Mouse (Mus musculus) cerebellum, adult 2 months (tissue): Measurements from ENCODE around the gene Smoc1.

ENCODE experiments used
- CTCF ChIP-seq: fragments of 200-500 bp; IDR thresholded peaks from 2 replicates; pipeline ENCODE4 v1.5.1; 2011; ENCODE audit warnings: low read depth, mild to moderate bottlenecking, control low read depth, low read length, moderate library complexity, borderline replicate concordance; ENCODE audit not compliant: insufficient read depth
- POLR2A ChIP-seq: fragments of 200-500 bp; IDR thresholded peaks from 2 replicates; pipeline ENCODE4 v1.6.1; 2011; ENCODE audit warnings: low read length, control low read depth, borderline replicate concordance; ENCODE audit not compliant: insufficient read depth

DNA sequence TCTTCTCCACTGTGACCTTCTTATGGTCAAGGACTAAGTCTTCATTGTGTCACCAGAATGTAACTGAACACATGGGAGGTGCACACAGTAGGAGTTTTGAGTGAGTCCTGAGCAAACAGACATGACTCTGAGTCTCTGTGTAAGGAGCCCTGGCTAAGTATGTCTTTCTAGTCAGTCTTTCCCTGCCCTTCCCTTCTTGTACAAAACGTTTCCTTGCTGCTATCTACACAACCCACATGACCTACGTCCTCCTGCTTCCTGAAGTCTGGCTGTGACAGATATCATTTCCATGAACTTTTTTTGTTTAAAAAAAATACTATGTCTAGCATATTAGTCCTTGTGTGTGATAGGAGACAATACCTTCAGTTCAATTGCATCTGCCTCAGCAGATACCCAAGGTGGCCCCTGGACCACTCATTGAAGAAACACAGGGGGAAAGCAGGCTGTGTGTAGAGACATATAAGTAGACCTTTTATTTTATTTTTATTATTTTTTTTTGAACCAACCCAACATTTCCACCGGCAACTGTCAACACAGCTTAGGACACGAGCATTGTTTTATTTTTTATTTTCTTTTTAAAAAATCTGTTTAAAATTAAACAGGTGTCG lies 171.0 kb downstream of the Smoc1 start:
- TF ChIP-seq POLR2A = no peak
- no peak for TF ChIP-seq CTCF
